Mouse (Mus musculus): ENCODE measurements around the gene Slc37a4. TPM values are rescaled to one million over a fixed set of nuclear protein-coding genes. Genes with fewer than 3 reads are reported as not detected.
"Not testable (repeated sequence)": the region's sequence is repeated elsewhere in the genome, so short reads cannot be mapped to it uniquely, and the experiment has no call there.

Gene Slc37a4
- polyA plus RNA-seq, 1 experiment from 2014 or later = 87.2 TPM

DNA sequence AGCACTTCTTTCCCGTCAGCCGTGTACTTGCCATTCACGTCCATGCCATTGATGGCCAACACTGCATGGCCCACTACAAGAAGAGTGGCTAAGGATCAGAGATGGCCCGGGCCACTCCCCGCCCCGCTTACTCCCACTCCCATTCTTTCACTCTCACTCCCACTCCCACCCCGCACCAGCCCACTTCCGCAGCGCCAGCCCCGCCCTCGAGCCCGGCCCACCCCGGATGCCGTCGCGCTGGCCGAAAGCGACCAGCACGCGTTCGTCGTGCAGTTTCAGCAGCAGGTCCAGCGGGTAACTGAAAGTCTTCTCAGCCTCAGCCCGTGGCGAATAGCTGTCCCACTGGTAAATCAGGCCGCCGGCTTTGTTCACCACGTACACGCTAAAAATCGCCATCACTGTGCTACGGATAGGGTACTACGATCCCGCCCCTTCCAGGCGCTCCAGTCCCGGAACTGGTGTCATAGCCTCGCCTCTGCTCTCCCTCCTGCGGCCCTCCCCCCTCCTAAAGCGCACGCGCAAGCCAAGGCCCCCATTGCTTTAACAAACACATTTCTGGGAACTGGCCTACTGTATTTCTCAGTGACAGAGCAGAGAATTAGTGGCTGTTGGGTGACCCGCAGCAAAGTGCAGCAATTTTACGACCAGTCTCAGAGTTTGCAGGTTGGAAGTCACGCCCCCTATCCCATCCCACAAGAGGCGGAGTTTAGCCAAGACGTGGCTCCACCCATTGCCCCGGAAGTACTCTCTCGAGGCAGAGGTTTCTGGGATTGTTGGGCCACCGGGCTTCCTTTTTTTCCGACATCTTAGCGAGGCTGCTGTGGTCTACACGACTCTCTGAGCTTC, 10.5 kb downstream of the Slc37a4 start, which contains the start of the genes Rps25 and Trappc4:
Gene Rps25 (plus strand): TSS at position 234 of the 846 bp plus-strand sequence.
Gene Trappc4 (minus strand): TSS at position 695 of the 846 bp plus-strand sequence.
- peak; percentile 97 for ATAC-seq
- Histone ChIP-seq H3K27ac (ENCODE audit: low read length) (peak within 1 kb of the TSS; percentile 96), H3K4me1 (ENCODE audit: control insufficient read depth, insufficient read depth, low read length) (peaks cover 9% of the 10 kb centered on the region; the same call in 1 of the 2 replicates), H3K4me2 (ENCODE audit: low read depth, low read length) (peak within 1 kb of the TSS; percentile 63), H3K4me3 (ENCODE audit: low read length) (peak within 1 kb of the TSS; percentile 76), H3K9me3 (ENCODE audit: control insufficient read depth, low read length) (no peaks in the 10 kb centered on the region), H3K9ac (ENCODE audit: low read depth, low read length) (peak within 1 kb of the TSS; percentile 87), H3K27me3 (replicated peaks; ENCODE audit: control insufficient read depth, insufficient read depth, low read length) (no peaks in the 10 kb centered on the region), H3K36me3 (ENCODE audit: control insufficient read depth, insufficient read depth, low read length) (peaks cover 14% of the 10 kb centered on the region)
- WGBS = under 1% methylated on average over 51 of the region's 51 CpGs

DNA sequence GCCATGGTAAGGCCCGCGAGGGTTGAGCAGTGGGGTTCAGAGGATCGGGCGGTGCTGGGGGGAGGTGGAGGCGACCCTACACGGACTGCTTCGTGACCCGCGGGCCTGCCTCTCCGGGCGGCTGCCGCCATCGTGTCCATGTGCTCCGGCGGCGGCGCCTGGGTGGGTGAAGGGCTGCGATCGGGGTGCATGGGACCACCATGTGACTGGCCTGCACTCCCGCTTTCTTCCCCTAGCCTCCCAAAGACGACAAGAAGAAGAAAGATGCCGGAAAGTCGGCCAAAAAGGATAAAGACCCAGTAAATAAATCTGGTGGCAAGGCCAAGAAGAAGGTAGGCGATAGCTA, 11.1 kb downstream of the Slc37a4 start:
- H3K27me3 ChIP-seq (replicated peaks; ENCODE audit: control insufficient read depth, insufficient read depth, low read length) = no peaks in the 10 kb centered on the region
- H3K4me2 ChIP-seq (ENCODE audit: low read depth, low read length) = peak overlapping the region; percentile 63
- peak overlapping the region; percentile 96 for H3K27ac ChIP-seq (ENCODE audit: low read length)
- ATAC-seq = no peak
- H3K4me3 ChIP-seq (ENCODE audit: low read length) = peak overlapping the region; percentile 76
- H3K9ac ChIP-seq (ENCODE audit: low read depth, low read length) = peak overlapping the region; percentile 87
- H3K9me3 ChIP-seq (ENCODE audit: control insufficient read depth, low read length) = no peaks in the 10 kb centered on the region
- peaks cover 9% of the 10 kb centered on the region; the same call in 1 of the 2 replicates for H3K4me1 ChIP-seq (ENCODE audit: control insufficient read depth, insufficient read depth, low read length)
- 0% methylated on average over 24 of the region's 24 CpGs for WGBS
- H3K36me3 ChIP-seq (ENCODE audit: control insufficient read depth, insufficient read depth, low read length) = peaks cover 18% of the 10 kb centered on the region

DNA sequence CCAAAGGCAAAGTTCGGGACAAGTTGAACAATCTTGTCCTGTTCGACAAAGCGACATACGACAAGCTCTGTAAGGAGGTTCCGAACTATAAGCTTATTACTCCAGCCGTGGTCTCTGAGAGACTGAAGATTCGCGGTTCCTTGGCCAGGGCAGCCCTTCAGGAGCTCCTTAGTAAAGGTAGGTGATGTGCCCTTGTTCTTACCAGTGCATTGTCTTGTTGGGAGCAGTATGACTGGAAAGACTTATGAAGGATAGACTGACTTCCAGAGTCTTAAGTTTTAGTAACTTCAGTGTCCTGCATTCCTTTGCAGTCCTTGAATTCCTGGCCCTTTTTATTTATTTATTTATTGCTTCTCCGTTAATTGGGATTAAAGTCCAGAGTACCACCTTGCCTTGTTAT, 12.0 kb downstream of the Slc37a4 start:
- 76% methylated on average over 9 of the region's 9 CpGs for WGBS
- H3K4me1 ChIP-seq (ENCODE audit: control insufficient read depth, insufficient read depth, low read length) = not testable (repeated sequence)
- H3K36me3 ChIP-seq (ENCODE audit: control insufficient read depth, insufficient read depth, low read length) = peaks cover 25% of the 10 kb centered on the region

DNA sequence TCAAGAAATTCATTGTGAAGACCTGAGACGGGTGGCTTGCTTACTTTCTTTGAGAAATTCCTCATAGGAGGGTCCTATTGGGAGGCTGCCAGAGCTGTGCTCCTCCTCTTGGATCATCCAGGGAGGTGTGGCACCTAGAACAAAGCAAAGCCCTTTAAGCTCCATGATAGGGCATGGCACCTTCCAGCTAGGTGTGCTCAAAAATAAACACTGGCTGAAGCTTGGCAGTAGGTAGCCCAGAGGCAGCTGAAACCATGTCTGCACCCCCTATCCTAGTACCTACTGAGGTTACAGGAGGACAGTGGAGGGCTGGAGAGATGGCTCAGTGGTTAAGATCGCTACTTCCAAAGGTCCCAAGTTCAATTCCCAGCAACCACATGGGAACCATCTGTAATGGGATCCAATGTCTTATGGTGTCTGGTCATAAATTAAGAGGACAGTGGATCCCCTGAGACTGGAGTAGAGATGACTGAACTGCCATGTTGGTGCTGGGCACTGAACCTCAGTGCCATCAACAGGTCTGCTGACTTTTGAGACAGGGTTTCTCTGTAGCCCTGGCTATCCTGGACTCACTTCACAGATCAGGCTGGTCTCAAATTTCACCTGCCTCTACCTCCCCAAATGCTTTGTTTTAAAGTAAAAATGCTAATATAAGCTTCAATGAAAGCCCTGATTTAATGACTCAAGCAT, 14.1 kb downstream of the Slc37a4 start:
- 81% methylated on average over 2 of the region's 2 CpGs for WGBS
- Histone ChIP-seq H3K36me3 (ENCODE audit: control insufficient read depth, insufficient read depth, low read length) (peaks cover 21% of the 10 kb centered on the region), H3K27ac (ENCODE audit: low read length) (no peak overlapping the region), H3K4me1 (ENCODE audit: control insufficient read depth, insufficient read depth, low read length) (peaks cover 7% of the 10 kb centered on the region; the same call in 1 of the 2 replicates), H3K4me2 (ENCODE audit: low read depth, low read length) (no peak overlapping the region), H3K27me3 (replicated peaks; ENCODE audit: control insufficient read depth, insufficient read depth, low read length) (no peaks in the 10 kb centered on the region), H3K9ac (ENCODE audit: low read depth, low read length) (no peak overlapping the region), H3K9me3 (ENCODE audit: control insufficient read depth, low read length) (no peaks in the 10 kb centered on the region), H3K4me3 (ENCODE audit: low read length) (no peak overlapping the region)
- no peak for ATAC-seq

More for the DNA sequence above, 12.0 kb downstream of the Slc37a4 start:
- Histone ChIP-seq H3K9ac (ENCODE audit: low read depth, low read length) (peak overlapping the region; percentile 87), H3K4me3 (ENCODE audit: low read length) (peak overlapping the region; percentile 76), H3K4me2 (ENCODE audit: low read depth, low read length) (peak overlapping the region; percentile 63)
- not testable (repeated sequence) for H3K9me3 ChIP-seq (ENCODE audit: control insufficient read depth, low read length); ATAC-seq; H3K27me3 ChIP-seq (replicated peaks; ENCODE audit: control insufficient read depth, insufficient read depth, low read length); H3K27ac ChIP-seq (ENCODE audit: low read length)

GRCm38 (mm10) chr9:44411601-44412130, 15.0 kb downstream of the Slc37a4 start:
- 76% methylated on average over 1 of the region's 1 CpGs for WGBS
- Histone ChIP-seq H3K4me1 (ENCODE audit: control insufficient read depth, insufficient read depth, low read length) (peaks cover 6% of the 10 kb centered on the region; the same call in 1 of the 2 replicates), H3K9me3 (ENCODE audit: control insufficient read depth, low read length) (no peaks in the 10 kb centered on the region), H3K9ac (ENCODE audit: low read depth, low read length) (no peak overlapping the region), H3K36me3 (ENCODE audit: control insufficient read depth, insufficient read depth, low read length) (peaks cover 21% of the 10 kb centered on the region), H3K27ac (ENCODE audit: low read length) (no peak overlapping the region), H3K27me3 (replicated peaks; ENCODE audit: control insufficient read depth, insufficient read depth, low read length) (no peaks in the 10 kb centered on the region), H3K4me3 (ENCODE audit: low read length) (no peak overlapping the region), H3K4me2 (ENCODE audit: low read depth, low read length) (no peak overlapping the region)
- ATAC-seq = no peak

- H3K36me3 ChIP-seq (ENCODE audit: control insufficient read depth, insufficient read depth, low read length) = peaks cover 21% of the 10 kb centered on the region
- ATAC-seq = no peak
- H3K27me3 ChIP-seq (replicated peaks; ENCODE audit: control insufficient read depth, insufficient read depth, low read length) = no peaks in the 10 kb centered on the region
- H3K27ac ChIP-seq (ENCODE audit: low read length) = no peak overlapping the region
- no peaks in the 10 kb centered on the region for H3K9me3 ChIP-seq (ENCODE audit: control insufficient read depth, low read length)
- no peak overlapping the region for H3K9ac ChIP-seq (ENCODE audit: low read depth, low read length)
- no peak overlapping the region for H3K4me2 ChIP-seq (ENCODE audit: low read depth, low read length)
- H3K4me3 ChIP-seq (ENCODE audit: low read length) = no peak overlapping the region
- H3K4me1 ChIP-seq (ENCODE audit: control insufficient read depth, insufficient read depth, low read length) = peaks cover 10% of the 10 kb centered on the region
- 73% methylated on average over 4 of the region's 4 CpGs for WGBS
Measured at GRCm38 (mm10) chr9:44412306-44412705, 15.7 kb downstream of the Slc37a4 start.

DNA sequence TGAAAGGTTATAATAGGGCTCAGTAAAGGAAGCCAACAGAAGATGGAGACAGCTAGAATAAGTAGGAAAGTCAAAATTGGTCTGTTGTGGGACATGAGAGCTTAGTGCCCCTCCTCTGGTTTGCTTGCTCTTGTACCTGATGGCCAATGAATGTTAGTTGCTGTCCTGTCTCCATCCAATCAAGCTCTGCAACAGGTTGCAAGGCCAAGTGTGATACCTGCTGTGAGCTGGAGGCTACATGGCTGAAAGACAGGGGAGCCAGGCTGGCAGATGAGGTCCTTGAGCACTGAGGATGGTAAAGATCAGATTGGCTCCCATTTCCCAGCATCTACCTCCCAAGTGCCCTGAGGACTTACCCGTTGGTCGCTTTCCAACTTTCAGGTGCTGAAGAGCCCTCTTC, 16.1 kb downstream of the Slc37a4 start:
- Histone ChIP-seq H3K27ac (ENCODE audit: low read length) (no peak overlapping the region), H3K36me3 (ENCODE audit: control insufficient read depth, insufficient read depth, low read length) (peaks cover 21% of the 10 kb centered on the region), H3K4me2 (ENCODE audit: low read depth, low read length) (no peak overlapping the region), H3K27me3 (replicated peaks; ENCODE audit: control insufficient read depth, insufficient read depth, low read length) (no peaks in the 10 kb centered on the region), H3K9me3 (ENCODE audit: control insufficient read depth, low read length) (no peaks in the 10 kb centered on the region), H3K4me3 (ENCODE audit: low read length) (no peak overlapping the region), H3K4me1 (ENCODE audit: control insufficient read depth, insufficient read depth, low read length) (peaks cover 11% of the 10 kb centered on the region), H3K9ac (ENCODE audit: low read depth, low read length) (no peak overlapping the region)
- ATAC-seq = no peak
- WGBS = 80% methylated on average over 2 of the region's 2 CpGs

GRCm38 (mm10) chr9:44417156-44417891, 20.7 kb downstream of the Slc37a4 start:
- H3K4me3 ChIP-seq (ENCODE audit: low read length) = peak overlapping the region; percentile 89
- peak overlapping the region; percentile 77 for H3K27ac ChIP-seq (ENCODE audit: low read length)
- peak overlapping the region; percentile 78 for H3K4me2 ChIP-seq (ENCODE audit: low read depth, low read length)
- H3K36me3 ChIP-seq (ENCODE audit: control insufficient read depth, insufficient read depth, low read length) = peaks cover 11% of the 10 kb centered on the region
- H3K4me1 ChIP-seq (ENCODE audit: control insufficient read depth, insufficient read depth, low read length) = peaks cover 10% of the 10 kb centered on the region
- ATAC-seq = peak; percentile 81
- 6% methylated on average over 26 of the region's 26 CpGs for WGBS
- no peaks in the 10 kb centered on the region for H3K27me3 ChIP-seq (replicated peaks; ENCODE audit: control insufficient read depth, insufficient read depth, low read length)
- H3K9ac ChIP-seq (ENCODE audit: low read depth, low read length) = peak overlapping the region; percentile 91
- no peaks in the 10 kb centered on the region for H3K9me3 ChIP-seq (ENCODE audit: control insufficient read depth, low read length)

All from intestine, embryonic 16.5 days (tissue).